Mouse (Mus musculus) limb, embryonic 13.5 days (tissue): Measurements from ENCODE around the gene Nadk2. TPM values are rescaled to one million over a fixed set of nuclear protein-coding genes. Genes with fewer than 3 reads are reported as not detected.

ENCODE experiments used
- ATAC-seq: fragments of 200-750 bp; cut with Nextera tagmentation; 2 replicates; pipeline ENCODE4 v1.8.0; 2017; ENCODE audit warnings: low read depth, moderate number of reproducible peaks, moderate TSS enrichment; ENCODE audit not compliant: low FRiP score
- H3K27ac ChIP-seq: fragments of 300-500 bp; sonication (generic); 2 replicates; pipeline ENCODE4 v1.5.1; 2015; ENCODE audit warnings: inconsistent platforms, mild to moderate bottlenecking, moderate library complexity
- H3K27me3 ChIP-seq: fragments of 300-500 bp; sonication (generic); 2 replicates; pipeline ENCODE4 v1.6.1; 2015; ENCODE audit warnings: mild to moderate bottlenecking, inconsistent platforms
- H3K36me3 ChIP-seq: fragments of 300-500 bp; sonication (generic); 2 replicates; pipeline ENCODE4 v1.6.1; 2015; ENCODE audit warnings: inconsistent platforms, mild to moderate bottlenecking, moderate library complexity
- H3K4me1 ChIP-seq: fragments of 300-500 bp; sonication (generic); 2 replicates; pipeline ENCODE4 v1.6.1; 2015; ENCODE audit warnings: inconsistent platforms
- H3K4me2 ChIP-seq: fragments of 300-500 bp; sonication (generic); replicated peaks from 2 replicates; pipeline ENCODE4 v1.6.1; 2015; ENCODE audit warnings: inconsistent platforms, mild to moderate bottlenecking, moderate library complexity
- H3K4me3 ChIP-seq: fragments of 300-500 bp; sonication (generic); 2 replicates; pipeline ENCODE4 v1.5.1; 2015; ENCODE audit warnings: moderate library complexity, mild to moderate bottlenecking, inconsistent platforms
- H3K9ac ChIP-seq: fragments of 300-500 bp; sonication (generic); 2 replicates; pipeline ENCODE4 v1.6.1; 2015; ENCODE audit warnings: mild to moderate bottlenecking, inconsistent platforms
- H3K9me3 ChIP-seq: fragments of 300-500 bp; sonication (generic); 2 replicates; pipeline ENCODE4 v1.6.1; 2016; ENCODE audit warnings: inconsistent platforms
- WGBS: fragments of 180-500 bp; shearing (Covaris S2); methylation state at CpG from one replicate; pipeline ENCODE4 v1.1.7; 2015; 5-methylcytosine and 5-hydroxymethylcytosine counted together
- polyA plus RNA-seq: library from polyadenylated mRNA; unstranded; fragments of >200 nt; fragmentation: Nextera tagmentation; extraction: Ambion mirVana; gene quantifications from 2 replicates; pipeline ENCODE4 v1.2.1, GENCODE M21; 2015

Gene Nadk2
- polyA plus RNA-seq, 1 experiment from 2014 or later = 25.4 TPM

DNA sequence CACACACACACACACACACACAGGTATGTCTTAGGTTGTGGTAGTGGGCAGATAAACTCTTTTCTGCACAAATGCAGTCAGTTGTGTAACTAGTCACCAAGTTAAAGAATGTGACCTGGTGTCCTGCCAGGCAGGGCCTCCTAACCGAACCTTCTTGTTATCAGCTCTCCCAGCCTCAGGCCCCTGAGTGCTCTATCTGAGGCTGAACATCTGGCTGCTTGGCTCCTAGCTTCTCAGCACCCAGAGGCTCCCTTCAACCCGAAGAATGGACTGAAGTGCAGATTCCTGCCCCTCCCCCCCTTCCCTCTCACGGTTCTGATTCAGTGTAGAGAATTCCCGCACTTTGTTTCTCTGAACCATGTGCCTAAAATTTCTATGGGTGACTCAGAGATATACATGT, 3.6 kb downstream of the Nadk2 start:
- H3K9me3 ChIP-seq = no peaks in the 10 kb centered on the region
- H3K27ac ChIP-seq = no peak overlapping the region
- H3K4me3 ChIP-seq = no peak overlapping the region
- no peaks in the 10 kb centered on the region for H3K27me3 ChIP-seq
- WGBS = 26% methylated on average over 4 of the region's 4 CpGs
- peaks cover 54% of the 10 kb centered on the region for H3K4me1 ChIP-seq
- no peak for ATAC-seq
- H3K4me2 ChIP-seq = no peak overlapping the region
- no peak overlapping the region for H3K9ac ChIP-seq
- H3K36me3 ChIP-seq = peaks cover 3% of the 10 kb centered on the region; the same call in 1 of the 2 replicates

DNA sequence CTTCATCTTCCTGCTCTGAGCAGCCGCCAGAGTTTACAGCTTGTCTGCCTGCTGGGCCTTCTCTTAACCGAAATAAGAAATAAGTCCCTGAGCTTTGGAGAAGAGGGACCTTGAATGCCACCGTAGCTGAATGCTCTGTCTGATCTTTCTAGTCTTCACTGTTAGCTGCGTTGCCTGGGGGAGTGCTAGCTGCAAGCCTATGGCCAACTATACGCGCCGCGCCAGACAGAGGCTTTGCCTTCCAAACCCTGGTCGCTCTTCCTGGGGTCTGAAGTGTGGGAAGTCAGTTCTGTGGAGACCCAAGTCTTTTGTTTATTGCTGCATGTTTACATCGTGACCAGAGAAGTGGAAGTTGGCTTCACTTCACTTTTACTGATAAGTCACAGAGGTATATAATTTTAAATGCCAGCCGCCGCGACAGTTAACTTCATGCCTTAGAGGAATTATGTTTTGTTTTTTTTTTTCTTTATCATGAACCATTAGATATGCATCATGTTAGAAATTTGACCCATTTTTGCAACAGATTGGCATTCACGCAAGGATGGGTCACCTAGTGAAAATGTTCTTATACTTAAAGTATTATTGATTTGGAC, 4.6 kb downstream of the Nadk2 start:
- no peak for ATAC-seq
- no peak overlapping the region for H3K4me3 ChIP-seq
- no peaks in the 10 kb centered on the region for H3K9me3 ChIP-seq
- H3K27me3 ChIP-seq = no peaks in the 10 kb centered on the region
- no peak overlapping the region for H3K9ac ChIP-seq
- H3K27ac ChIP-seq = no peak overlapping the region
- peaks cover 51% of the 10 kb centered on the region for H3K4me1 ChIP-seq
- H3K4me2 ChIP-seq = no peak overlapping the region
- H3K36me3 ChIP-seq = peaks cover 3% of the 10 kb centered on the region; the same call in 1 of the 2 replicates
- WGBS = 66% methylated on average over 14 of the region's 14 CpGs

DNA sequence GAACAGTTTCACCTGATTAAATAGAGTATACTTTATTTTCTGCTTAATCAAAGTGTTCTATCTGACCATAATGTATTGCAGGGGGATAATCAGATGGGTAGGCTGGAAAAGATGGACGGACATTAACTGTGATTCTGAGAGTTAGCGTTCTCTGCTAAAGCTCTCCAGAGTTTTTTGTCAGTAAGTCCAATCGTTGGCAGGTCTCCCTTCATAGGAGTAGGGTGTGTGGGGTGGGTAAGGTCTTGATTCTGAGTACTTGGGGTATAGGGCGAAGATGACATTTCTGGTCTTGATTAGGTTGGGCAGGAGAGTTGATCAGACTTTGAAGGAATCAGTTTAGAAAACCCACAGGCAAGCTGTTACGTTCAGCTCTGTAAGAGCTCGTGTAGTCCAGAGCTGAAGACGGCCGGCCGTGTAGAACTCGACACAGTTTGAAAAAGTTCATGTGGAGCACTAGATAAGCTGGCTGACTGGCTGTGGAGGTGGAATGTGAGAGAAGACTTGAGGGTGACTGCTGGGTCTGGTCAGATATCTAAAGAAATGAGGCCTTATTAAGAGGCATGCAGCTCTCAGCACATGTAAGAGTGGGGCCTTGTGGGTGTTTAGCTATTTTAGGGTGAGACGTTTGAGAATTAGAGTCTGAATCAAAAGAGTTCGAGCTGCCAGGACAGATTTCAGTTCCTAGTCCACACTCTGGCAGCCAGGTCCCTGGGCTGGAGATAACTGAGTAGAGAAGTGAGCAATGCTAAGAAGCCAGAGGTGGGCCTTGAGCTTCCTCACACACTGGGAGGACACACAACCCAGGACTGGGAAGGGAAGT, 7.6 kb downstream of the Nadk2 start:
- H3K9me3 ChIP-seq = no peaks in the 10 kb centered on the region
- no peaks in the 10 kb centered on the region for H3K27me3 ChIP-seq
- no peak overlapping the region for H3K4me2 ChIP-seq
- peaks cover 36% of the 10 kb centered on the region for H3K4me1 ChIP-seq
- 78% methylated on average over 12 of the region's 12 CpGs for WGBS
- no peak overlapping the region for H3K4me3 ChIP-seq
- ATAC-seq = no peak
- peaks cover 3% of the 10 kb centered on the region; the same call in 1 of the 2 replicates for H3K36me3 ChIP-seq
- no peak overlapping the region; the same call in 1 of the 2 replicates for H3K9ac ChIP-seq
- H3K27ac ChIP-seq = no peak overlapping the region

DNA sequence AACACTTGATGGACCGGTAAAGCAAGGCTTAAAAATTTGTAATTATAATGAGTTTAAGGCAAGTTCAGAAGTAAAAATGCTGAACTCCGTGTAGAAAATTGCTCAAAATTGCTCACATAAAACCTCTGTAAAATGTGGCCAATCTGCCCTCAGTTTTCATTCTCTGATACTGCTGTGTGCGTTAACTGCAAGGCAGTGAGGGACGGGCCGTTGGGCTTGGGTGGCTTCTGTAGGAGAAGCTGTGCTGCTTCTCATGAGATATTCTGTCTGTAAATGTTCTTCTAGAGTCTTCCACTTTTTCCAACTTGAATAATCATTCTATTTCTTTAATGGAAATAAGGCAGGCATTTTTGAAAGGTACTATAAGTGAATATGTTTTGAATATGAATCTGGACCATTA, 8.6 kb downstream of the Nadk2 start:
- Histone ChIP-seq H3K27me3 (no peaks in the 10 kb centered on the region), H3K9ac (no peak overlapping the region), H3K4me2 (no peak overlapping the region), H3K27ac (no peak overlapping the region), H3K9me3 (no peaks in the 10 kb centered on the region), H3K4me3 (no peak overlapping the region), H3K4me1 (peaks cover 28% of the 10 kb centered on the region), H3K36me3 (peaks cover 7% of the 10 kb centered on the region)
- WGBS = 48% methylated on average over 5 of the region's 5 CpGs
- no peak for ATAC-seq

DNA sequence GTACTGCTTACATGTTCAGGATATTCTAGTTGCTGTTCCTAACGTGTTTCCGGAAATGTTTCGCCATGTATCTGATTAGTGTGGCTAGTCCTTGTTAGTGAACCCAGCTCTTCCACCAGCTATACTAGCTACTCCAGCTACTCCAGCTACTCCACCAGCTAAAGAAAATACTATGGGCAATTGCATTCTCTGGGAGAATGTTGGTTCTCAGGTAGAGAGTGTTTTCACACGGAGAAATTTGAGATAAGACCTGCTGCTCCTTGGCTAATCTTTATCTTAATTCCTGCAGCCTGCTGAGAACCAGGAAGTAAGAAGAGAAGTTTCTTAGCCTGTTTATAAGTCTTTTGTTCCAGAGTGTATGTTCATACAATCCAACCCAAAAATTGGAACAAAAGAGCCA, 9.1 kb downstream of the Nadk2 start:
- H3K9ac ChIP-seq = no peak overlapping the region
- H3K4me3 ChIP-seq = no peak overlapping the region
- H3K36me3 ChIP-seq = peaks cover 10% of the 10 kb centered on the region
- H3K4me1 ChIP-seq = peaks cover 22% of the 10 kb centered on the region
- H3K27ac ChIP-seq = no peak overlapping the region
- H3K27me3 ChIP-seq = no peaks in the 10 kb centered on the region
- no peak overlapping the region for H3K4me2 ChIP-seq
- WGBS = 71% methylated on average over 4 of the region's 4 CpGs
- no peak for ATAC-seq
- H3K9me3 ChIP-seq = no peaks in the 10 kb centered on the region

DNA sequence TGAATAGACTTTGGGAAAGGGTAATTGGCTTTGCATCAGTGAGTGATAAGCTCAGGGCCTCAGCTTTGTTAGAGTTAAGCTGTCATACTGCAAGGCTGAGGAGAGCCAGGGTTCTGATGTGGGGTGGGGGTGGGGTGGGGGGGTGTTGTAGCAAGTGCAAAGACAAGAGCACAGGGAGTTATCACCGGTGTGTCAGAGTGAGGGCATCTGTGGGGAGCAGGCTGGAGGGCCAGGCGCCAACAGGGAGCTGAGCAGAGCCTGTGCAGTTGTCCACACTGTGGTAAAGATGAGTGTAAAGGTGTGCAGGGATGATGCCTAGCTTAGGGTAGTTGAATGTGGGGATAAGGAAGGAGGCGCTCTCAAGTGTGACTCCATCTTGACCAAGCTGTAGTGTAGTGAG, 10.2 kb downstream of the Nadk2 start:
- Histone ChIP-seq H3K9ac (no peak overlapping the region), H3K36me3 (peaks cover 10% of the 10 kb centered on the region), H3K9me3 (no peaks in the 10 kb centered on the region), H3K4me1 (peaks cover 16% of the 10 kb centered on the region), H3K4me2 (no peak overlapping the region), H3K27me3 (no peaks in the 10 kb centered on the region), H3K4me3 (no peak overlapping the region), H3K27ac (no peak overlapping the region)
- WGBS = 82% methylated on average over 3 of the region's 3 CpGs
- ATAC-seq = no peak

DNA sequence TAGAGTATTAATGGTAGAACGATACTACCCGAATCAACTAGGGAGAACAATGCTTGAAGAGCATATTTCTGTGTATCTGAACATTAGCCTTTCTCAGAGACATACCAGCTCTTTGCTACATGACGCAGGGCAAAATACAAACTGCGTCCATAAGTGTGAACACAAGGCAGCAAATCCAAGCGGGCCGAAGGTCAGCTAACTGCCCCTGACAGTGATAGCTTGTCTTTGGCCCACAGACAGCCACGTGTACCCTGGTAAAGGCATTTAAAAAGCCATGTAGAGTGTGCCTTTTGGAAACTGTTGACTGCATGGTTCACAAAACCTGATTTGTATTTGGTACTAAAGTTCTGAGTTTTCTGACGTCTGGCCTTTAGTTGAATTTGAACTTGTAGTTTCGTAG, 11.7 kb downstream of the Nadk2 start:
- H3K4me1 ChIP-seq = peaks cover 16% of the 10 kb centered on the region
- WGBS = 88% methylated on average over 9 of the region's 9 CpGs
- no peaks in the 10 kb centered on the region for H3K27me3 ChIP-seq
- peaks cover 18% of the 10 kb centered on the region for H3K36me3 ChIP-seq
- no peak overlapping the region for H3K9ac ChIP-seq
- no peaks in the 10 kb centered on the region for H3K9me3 ChIP-seq
- H3K27ac ChIP-seq = no peak overlapping the region
- ATAC-seq = no peak
- no peak overlapping the region for H3K4me2 ChIP-seq
- H3K4me3 ChIP-seq = no peak overlapping the region

DNA sequence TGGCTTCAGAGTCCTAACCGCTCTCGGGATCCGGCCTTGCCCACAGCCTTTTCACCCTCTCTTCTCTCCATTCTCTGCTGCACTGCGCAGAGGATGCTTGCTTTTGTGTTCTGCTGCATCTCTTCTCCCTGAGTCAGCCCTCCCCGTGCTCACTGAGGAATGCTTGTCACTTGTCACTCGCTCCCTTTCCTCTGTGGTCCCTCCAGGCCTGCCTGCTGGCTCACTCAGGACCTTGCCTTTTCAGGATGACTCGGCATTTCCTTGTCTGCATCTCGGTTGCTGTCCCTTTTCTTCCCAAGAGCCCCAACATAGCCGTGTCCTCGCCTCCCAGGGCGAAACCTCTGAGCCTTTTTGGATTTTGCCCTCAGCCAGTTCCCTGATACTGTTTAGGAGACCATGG, 15.8 kb downstream of the Nadk2 start:
- ATAC-seq = no peak
- Histone ChIP-seq H3K4me1 (no peaks in the 10 kb centered on the region), H3K4me3 (no peak overlapping the region), H3K36me3 (peaks cover 38% of the 10 kb centered on the region), H3K4me2 (no peak overlapping the region), H3K9ac (no peak overlapping the region), H3K27me3 (no peaks in the 10 kb centered on the region), H3K9me3 (no peaks in the 10 kb centered on the region), H3K27ac (no peak overlapping the region)
- 81% methylated on average over 11 of the region's 11 CpGs for WGBS

DNA sequence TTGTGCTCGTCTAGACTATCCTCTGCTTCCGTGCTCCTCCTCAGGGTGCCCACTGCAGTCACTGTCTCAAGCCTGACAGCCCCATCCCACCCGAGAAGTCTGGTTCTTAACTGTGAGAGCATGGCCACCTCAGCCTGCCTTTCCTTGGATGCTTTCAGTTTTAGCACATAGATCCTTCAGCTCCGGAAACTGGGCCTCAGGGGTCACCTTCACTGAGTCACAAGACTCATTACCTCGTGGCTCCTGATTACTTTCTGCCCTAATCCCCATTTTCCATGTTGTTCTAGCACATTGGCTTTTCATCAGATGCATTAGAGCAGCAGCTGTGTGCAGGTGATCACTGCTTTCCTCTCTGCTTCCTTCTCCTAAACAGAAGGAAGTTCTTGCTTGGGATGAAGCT, 16.4 kb downstream of the Nadk2 start:
- Histone ChIP-seq H3K27me3 (no peaks in the 10 kb centered on the region), H3K9ac (no peak overlapping the region), H3K36me3 (peaks cover 39% of the 10 kb centered on the region), H3K9me3 (no peaks in the 10 kb centered on the region), H3K27ac (no peak overlapping the region), H3K4me2 (no peak overlapping the region), H3K4me1 (no peaks in the 10 kb centered on the region), H3K4me3 (no peak overlapping the region)
- ATAC-seq = no peak
- WGBS = 80% methylated on average over 5 of the region's 5 CpGs

DNA sequence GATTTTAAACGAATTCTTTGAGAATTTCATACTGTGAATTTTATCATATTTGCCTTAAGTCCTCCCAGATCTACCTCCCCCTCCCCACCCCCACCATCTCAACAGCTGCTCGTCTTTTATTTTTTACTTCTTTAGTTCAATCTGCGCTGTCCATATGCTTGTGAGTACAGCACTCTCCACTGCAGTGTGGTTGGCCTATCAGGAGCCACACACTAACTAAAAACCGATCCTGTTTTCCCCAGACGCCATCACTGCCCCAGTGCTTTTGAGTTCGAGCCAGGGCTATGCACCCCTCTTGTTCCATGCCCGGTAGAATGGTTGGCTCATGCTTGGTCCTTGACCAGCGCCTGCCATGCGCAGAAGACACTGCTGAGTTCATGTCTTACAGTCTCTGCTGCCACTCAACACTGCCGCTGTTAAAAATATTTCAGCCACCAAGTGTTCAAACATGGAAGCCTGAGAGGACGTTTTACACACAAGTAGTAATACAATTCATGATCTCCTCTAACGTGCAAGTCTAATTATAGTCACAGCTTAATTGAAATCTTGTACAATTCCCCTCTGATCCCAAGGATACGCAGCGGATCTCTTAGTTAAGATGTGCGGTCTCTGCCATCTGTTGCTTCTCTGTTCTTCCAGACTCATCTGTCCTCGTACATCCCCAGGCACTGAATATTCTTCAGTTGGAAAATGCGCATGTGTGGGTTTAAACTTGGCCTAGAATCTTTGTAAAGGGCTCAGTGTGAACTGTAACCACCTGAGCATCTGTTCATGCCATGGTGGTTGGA, 17.0 kb downstream of the Nadk2 start:
- ATAC-seq = no peak
- H3K36me3 ChIP-seq = peaks cover 46% of the 10 kb centered on the region
- no peak overlapping the region for H3K9ac ChIP-seq
- H3K4me3 ChIP-seq = no peak overlapping the region
- 91% methylated on average over 17 of the region's 17 CpGs for WGBS
- no peaks in the 10 kb centered on the region for H3K27me3 ChIP-seq
- no peak overlapping the region for H3K27ac ChIP-seq
- no peaks in the 10 kb centered on the region for H3K4me1 ChIP-seq
- H3K9me3 ChIP-seq = no peaks in the 10 kb centered on the region
- no peak overlapping the region for H3K4me2 ChIP-seq

DNA sequence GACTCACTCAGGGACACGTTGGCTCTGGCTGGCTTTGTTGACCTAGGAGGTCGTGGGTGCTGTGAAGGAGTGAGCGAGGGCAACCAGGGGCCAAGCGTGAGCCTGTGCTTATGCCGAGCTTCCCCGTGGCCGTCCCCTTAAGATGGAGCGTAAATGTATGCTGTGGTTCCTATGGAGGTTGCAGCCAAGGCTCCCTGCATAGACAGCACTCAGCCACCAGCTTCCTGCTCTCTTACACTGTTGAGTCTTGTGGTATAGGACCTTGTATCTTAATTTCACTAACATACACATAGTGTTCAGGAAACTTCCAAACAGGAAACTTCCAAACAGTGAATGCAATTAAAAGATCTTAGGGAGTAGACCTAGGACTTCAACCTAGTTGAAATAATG, 17.6 kb downstream of the Nadk2 start:
- WGBS = 81% methylated on average over 8 of the region's 8 CpGs
- no peak for ATAC-seq
- H3K9ac ChIP-seq = no peak overlapping the region
- no peak overlapping the region for H3K27ac ChIP-seq
- H3K9me3 ChIP-seq = no peaks in the 10 kb centered on the region
- H3K4me2 ChIP-seq = no peak overlapping the region
- no peaks in the 10 kb centered on the region for H3K4me1 ChIP-seq
- peaks cover 52% of the 10 kb centered on the region for H3K36me3 ChIP-seq
- H3K27me3 ChIP-seq = no peaks in the 10 kb centered on the region
- no peak overlapping the region for H3K4me3 ChIP-seq

DNA sequence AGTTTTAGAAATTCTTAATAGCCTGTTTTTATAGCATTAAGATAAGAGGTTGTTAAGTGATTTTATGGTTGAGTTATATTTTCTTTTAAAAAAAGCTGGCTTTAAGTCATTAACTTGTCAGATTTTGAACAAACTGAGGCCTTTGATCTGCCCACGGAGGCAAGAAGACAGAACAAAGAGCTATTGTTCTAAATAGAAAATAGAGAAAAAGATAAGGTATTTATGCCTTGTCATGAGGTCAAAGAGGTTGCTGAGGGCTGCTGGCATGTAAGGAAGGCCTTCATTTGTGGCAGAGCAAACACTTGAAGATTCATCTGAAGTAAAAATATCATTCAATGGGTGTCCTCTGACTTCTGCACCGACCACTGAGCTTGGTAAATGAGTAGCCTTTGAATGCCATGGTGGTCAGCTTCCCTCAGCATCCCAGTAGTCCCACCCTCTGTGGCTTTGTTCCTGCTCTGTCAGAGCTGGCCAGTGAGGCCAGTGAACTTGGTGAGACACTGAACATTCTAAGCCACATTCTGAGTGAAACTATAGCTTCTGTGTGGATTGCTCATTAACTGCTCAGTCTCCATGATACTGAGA, 18.2 kb downstream of the Nadk2 start:
- ATAC-seq = no peak
- Histone ChIP-seq H3K4me2 (no peak overlapping the region), H3K27me3 (no peaks in the 10 kb centered on the region), H3K27ac (no peak overlapping the region), H3K4me1 (peaks cover 3% of the 10 kb centered on the region), H3K36me3 (peaks cover 54% of the 10 kb centered on the region), H3K4me3 (no peak overlapping the region), H3K9me3 (no peaks in the 10 kb centered on the region), H3K9ac (no peak overlapping the region)
- WGBS = 51% methylated on average over 2 of the region's 2 CpGs
